Mouse (Mus musculus) megakaryocyte, embryonic 14.5 days (primary cell): Measurements from ENCODE around the gene Inip. TPM values are rescaled to one million over a fixed set of nuclear protein-coding genes. Genes with fewer than 3 reads are reported as not detected.

Experiments used
- H3K27me3 ChIP-seq: replicated peaks from 2 replicates; pipeline ENCODE3; 2012; ENCODE audit warnings: inconsistent platforms
- H3K36me3 ChIP-seq: replicated peaks from 2 replicates; pipeline ENCODE3; 2012; ENCODE audit warnings: low read length, inconsistent platforms, mixed read lengths
- H3K4me1 ChIP-seq: 2 replicates; pipeline ENCODE4 v1.6.1; 2012; ENCODE audit warnings: inconsistent platforms
- H3K4me3 ChIP-seq: replicated peaks from 2 replicates; pipeline ENCODE3; 2012; ENCODE audit warnings: moderate library complexity, mild to moderate bottlenecking, inconsistent platforms
- H3K9me3 ChIP-seq: 2 replicates; pipeline ENCODE4 v1.6.1; 2012; ENCODE audit warnings: inconsistent platforms
- FLI1 ChIP-seq: IDR thresholded peaks from 2 replicates; pipeline ENCODE4 v1.6.1; 2012; ENCODE audit warnings: low read length, inconsistent platforms, mixed read lengths
- GATA1 ChIP-seq: IDR thresholded peaks from 3 replicates; pipeline ENCODE4 v1.6.1; 2012; ENCODE audit warnings: mixed read lengths, low read length, inconsistent platforms, borderline replicate concordance
- polyA plus RNA-seq: library from polyadenylated mRNA; stranded (reverse); fragments of >175 nt; gene quantifications from 2 replicates; pipeline ENCODE4 v1.2.3, GENCODE M21; 2012; ENCODE audit warnings: low replicate concordance; ENCODE audit not compliant: insufficient read depth

Inip gene
- polyA plus RNA-seq, 1 experiment, result 9.7 TPM

DNA sequence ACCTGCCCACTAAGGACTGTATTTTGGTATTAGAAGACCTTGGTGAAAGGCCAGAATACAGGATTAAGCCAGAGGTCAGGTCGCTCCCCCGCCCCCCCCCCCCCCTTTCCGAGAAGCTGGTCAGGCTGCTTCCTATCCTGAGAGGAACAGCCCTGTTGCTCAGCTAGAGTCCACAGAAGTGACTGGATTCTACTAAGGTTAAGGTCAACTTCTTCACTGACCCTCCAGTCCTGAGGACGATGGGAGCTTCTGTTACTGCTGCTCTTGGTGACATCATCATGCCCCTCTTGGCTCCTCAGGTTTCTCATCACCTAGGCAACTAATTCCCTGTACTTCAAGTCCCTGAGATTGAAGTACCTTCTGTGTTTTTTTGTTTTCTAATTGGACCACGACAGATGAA, 14.6 kb upstream of the Inip start:
- TF ChIP-seq GATA1 (no peak), FLI1 (no peak)
- no peaks in the 10 kb centered on the region for H3K27me3 ChIP-seq
- peaks cover 96% of the 10 kb centered on the region for H3K4me1 ChIP-seq
- H3K4me3 ChIP-seq, result no peak overlapping the region
- H3K9me3 ChIP-seq, result no peaks in the 10 kb centered on the region
- H3K36me3 ChIP-seq, result peaks cover 92% of the 10 kb centered on the region

GRCm38 (mm10) chr4:59815121-59815810, 13.9 kb upstream of the Inip start:
- no peak overlapping the region for H3K4me3 ChIP-seq

DNA sequence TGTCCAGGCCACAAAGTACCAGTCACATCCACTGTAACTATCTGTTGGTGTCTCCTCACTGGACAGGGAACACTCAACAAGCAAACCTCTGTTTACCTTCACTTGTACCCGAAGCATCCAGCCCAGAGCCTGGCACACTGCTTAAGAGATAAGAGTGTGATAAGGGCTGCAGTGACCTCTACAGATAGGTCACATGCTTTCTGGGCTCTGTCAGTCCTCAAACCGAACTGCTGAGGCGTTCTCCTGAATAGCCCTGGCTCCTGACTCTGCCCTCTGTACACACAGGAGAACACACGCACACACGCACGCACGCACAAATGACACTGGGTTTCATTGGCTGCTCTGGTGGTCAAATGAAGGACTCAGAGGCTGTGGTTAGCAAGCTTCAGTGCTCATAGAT, 12.7 kb upstream of the Inip start:
- TF ChIP-seq FLI1 (no peak), GATA1 (no peak)
- no peaks in the 10 kb centered on the region for H3K9me3 ChIP-seq
- peaks cover 94% of the 10 kb centered on the region for H3K4me1 ChIP-seq
- peaks cover 92% of the 10 kb centered on the region for H3K36me3 ChIP-seq
- H3K4me3 ChIP-seq, result peak overlapping the region; percentile 9
- no peaks in the 10 kb centered on the region for H3K27me3 ChIP-seq

More at GRCm38 (mm10) chr4:59815121-59815810, 13.9 kb upstream of the Inip start:
- no peaks in the 10 kb centered on the region for H3K27me3 ChIP-seq
- peaks cover 94% of the 10 kb centered on the region for H3K4me1 ChIP-seq
- no peaks in the 10 kb centered on the region for H3K9me3 ChIP-seq
- peaks cover 91% of the 10 kb centered on the region for H3K36me3 ChIP-seq
- TF ChIP-seq GATA1 (no peak), FLI1 (no peak)

DNA sequence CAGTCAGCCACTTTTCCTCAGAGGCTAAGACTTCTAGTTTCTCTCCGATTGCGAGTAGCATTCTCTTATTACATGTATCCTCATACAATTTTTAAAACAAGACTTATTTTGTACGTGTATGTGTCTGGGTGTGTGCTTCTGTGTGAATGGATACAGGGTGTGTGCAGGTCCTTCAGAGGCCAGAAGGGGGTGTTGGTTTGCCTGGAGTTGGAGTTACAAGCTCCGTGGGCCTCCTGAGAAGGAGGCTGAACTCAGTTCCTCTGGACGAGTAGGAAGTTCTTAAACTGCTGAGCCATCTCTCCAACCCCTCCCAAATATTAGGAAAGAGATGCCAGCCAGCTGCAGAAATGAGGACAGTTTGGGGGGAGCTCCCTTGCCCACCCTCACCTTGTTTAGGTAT, 7.0 kb upstream of the Inip start:
- H3K36me3 ChIP-seq, result peaks cover 45% of the 10 kb centered on the region
- peaks cover 83% of the 10 kb centered on the region for H3K4me1 ChIP-seq
- H3K4me3 ChIP-seq, result peak overlapping the region; percentile 99
- no peaks in the 10 kb centered on the region for H3K9me3 ChIP-seq
- no peak for TF ChIP-seq FLI1
- no peak for TF ChIP-seq GATA1
- H3K27me3 ChIP-seq, result no peaks in the 10 kb centered on the region

DNA sequence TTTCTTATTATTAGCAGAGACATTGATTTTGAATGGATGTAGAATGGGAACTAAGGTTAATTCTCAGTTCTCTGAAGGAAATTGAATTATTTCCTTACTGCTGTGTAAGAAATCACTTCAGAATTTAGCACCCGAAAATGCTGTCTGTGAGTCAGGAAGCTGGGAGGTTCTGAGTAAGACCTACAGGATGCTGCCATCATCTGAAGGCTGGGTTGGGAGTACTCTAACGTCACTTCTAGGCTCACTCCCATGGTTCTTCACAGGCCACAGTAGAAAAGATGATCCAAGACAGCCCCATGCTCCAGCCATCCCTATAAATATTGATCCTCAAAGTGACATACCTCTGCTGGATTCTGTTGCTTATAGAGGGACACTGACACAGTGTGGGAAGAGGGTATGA, 6.1 kb upstream of the Inip start:
- H3K9me3 ChIP-seq, result no peaks in the 10 kb centered on the region
- peak overlapping the region; percentile 99 for H3K4me3 ChIP-seq
- peaks cover 83% of the 10 kb centered on the region for H3K4me1 ChIP-seq
- no peaks in the 10 kb centered on the region for H3K27me3 ChIP-seq
- no peak for TF ChIP-seq FLI1
- no peak for TF ChIP-seq GATA1
- H3K36me3 ChIP-seq, result peaks cover 38% of the 10 kb centered on the region

- no peaks in the 10 kb centered on the region for H3K9me3 ChIP-seq
- TF ChIP-seq FLI1 (no peak), GATA1 (no peak)
- peak overlapping the region; percentile 99 for H3K4me3 ChIP-seq
- H3K36me3 ChIP-seq, result peaks cover 34% of the 10 kb centered on the region
- H3K4me1 ChIP-seq, result peaks cover 87% of the 10 kb centered on the region
- H3K27me3 ChIP-seq, result no peaks in the 10 kb centered on the region
Measured at GRCm38 (mm10) chr4:59806879-59807195, 5.4 kb upstream of the Inip start.

DNA sequence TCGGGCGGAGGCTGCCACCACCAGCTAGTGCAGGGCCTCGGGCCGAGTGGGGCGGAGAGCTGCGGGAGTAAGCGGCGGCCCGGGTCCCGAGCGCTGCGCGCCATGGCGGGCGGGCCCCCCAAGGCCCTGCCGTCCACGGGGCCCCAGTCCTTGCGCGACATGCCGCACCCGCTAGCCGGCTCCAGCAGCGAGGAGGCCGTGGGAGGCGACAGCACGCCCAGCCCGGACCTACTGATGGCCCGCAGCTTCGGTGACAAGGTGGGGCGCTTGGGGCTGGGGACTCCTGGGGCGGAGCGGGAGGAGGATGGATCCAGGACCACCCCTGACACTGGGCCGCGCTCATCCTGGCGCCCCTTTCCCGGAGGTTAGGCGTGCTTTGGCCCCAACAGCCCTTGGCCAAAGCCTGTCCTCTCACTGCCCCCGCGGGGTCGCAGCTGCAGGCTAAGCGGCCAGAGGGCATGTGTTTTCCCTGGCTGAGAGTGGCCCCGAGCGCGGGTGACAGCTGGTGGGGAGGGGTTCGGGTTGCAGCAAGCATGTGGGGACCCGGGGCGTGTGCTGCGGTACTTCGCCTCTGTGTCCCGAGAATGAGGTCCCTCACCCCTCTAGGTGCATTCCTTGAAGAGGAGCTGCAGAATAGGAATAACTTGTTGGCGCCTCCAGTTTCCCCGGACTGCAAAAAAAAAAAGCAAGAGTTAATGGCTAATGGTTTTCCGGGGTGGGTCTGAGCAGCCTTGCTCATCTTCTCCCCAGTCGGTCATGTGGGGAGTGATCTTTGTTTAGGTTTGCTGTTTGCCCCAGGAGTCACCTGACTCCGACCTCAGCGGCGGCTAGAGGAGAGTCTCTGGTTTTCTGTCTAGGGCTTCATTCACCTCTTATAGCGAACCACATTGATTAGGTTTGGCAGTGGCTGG, 4.8 kb upstream of the Inip start:
- no peak for TF ChIP-seq GATA1
- no peak for TF ChIP-seq FLI1
- peaks cover 28% of the 10 kb centered on the region for H3K36me3 ChIP-seq
- no peaks in the 10 kb centered on the region for H3K9me3 ChIP-seq
- H3K27me3 ChIP-seq, result no peaks in the 10 kb centered on the region
- peaks cover 86% of the 10 kb centered on the region for H3K4me1 ChIP-seq
- H3K4me3 ChIP-seq, result peak overlapping the region; percentile 99

DNA sequence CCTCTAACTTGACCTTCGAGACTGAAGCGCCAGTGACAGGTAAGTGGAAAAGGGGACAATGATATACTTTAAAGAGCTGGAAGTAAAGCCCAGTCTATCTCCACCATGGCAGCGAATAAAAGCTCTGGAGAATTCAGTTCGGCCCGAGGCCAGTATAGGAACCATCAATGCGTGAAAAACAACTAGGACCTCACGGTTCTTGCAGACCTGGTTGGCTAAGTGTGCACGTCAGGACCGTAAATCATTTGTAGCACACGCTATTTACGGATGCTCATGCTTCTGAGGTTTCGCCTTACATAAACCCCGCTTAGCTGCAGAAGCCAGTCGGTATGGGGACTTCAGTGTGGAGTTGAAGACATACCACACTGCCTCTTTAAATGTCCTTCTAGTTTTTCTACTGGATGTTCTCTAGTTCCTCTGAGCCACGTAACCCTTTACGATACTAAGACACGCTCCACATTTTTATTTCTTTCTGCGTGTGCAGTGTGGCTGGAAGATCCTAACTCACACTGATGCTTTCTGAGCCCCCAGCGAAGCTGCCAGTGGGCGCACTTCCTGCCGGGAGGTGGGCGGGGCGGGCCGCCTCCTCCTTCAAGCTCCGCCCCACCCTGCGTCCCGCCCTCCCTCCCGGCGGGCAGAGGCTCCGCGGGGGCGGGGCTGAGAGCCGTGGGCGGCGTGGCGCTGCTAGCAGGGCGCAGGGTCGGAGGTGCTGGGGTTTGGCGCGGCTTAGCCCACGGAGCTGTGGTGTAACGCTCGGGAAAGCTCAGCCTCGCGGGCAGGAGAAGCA, 4.0 kb upstream of the Inip start, which contains the start of gene Snx30:
Snx30 (plus strand) TSS at position 660 of the 787 bp plus-strand sequence.
- no peaks in the 10 kb centered on the region for H3K27me3 ChIP-seq
- TF ChIP-seq GATA1 (no peak), FLI1 (no peak)
- no peaks in the 10 kb centered on the region for H3K9me3 ChIP-seq
- peaks cover 88% of the 10 kb centered on the region for H3K4me1 ChIP-seq
- peaks cover 21% of the 10 kb centered on the region for H3K36me3 ChIP-seq
- peak within 1 kb of the TSS; percentile 99 for H3K4me3 ChIP-seq

GRCm38 (mm10) chr4:59804754-59805153, 3.4 kb upstream of the Inip start:
- no peak for TF ChIP-seq FLI1
- peak overlapping the region; percentile 99 for H3K4me3 ChIP-seq

More at GRCm38 (mm10) chr4:59804754-59805153, 3.4 kb upstream of the Inip start:
- H3K36me3 ChIP-seq, result peaks cover 15% of the 10 kb centered on the region
- H3K9me3 ChIP-seq, result no peaks in the 10 kb centered on the region
- H3K4me1 ChIP-seq, result peaks cover 84% of the 10 kb centered on the region
- H3K27me3 ChIP-seq, result no peaks in the 10 kb centered on the region
